Mouse (Mus musculus): ENCODE results near the gene Eaf2.

GRCm38 (mm10) chr16:36918505-36918904, 43.7 kb upstream of the Eaf2 start:
- TF ChIP-seq CTCF (IDR thresholded peaks at IDR 0.05 in 2 of 3, conservative IDR thresholded peaks at IDR 0.05 in 1 of 3; ENCODE audit: control insufficient read depth in 1 of 3, insufficient read depth in 1 of 3, low read depth in 2 of 3, low read length in 3 of 3, poor library complexity in 1 of 3, severe bottlenecking in 1 of 3) (no peak), E2F4 (IDR thresholded peaks at IDR 0.05; ENCODE audit: borderline replicate concordance, low read depth, low read length) (no peak), NRF1 (IDR thresholded peaks at IDR 0.05; ENCODE audit: insufficient read depth, low read depth, low read length, poor library complexity, severe bottlenecking) (no peak)
